8 mouse cellular contexts compared by ENCODE assay signal in the genomic region with DNA sequence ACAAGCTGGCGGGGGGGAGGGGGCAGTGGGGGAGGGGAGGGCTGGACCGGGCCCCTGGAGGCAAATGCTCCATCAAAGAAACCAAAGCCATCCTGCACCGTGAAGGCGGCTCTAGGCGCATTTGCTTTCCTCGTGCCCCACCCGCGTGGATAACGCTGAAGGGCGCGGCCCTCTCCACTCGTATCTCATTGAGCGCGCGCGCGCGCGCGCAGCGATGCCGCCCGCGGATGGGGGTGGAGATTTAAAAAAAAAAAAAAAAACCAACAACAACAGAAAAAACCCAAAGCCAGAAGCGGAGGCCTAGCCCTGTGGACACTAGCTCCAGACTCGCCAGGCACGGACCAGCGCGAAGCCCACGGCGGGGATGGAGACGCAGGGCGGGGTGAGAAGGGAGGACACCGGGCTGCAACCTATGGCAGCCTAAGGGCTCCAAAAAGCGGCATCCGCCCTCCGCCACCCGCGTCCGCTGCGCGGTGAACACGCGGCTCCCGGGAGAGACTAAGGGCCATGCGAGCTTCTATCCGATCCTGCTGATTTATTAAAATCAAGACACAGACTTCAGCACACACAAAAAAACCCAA. TPM values are rescaled to one million over a fixed set of nuclear protein-coding genes. Genes with fewer than 3 reads are reported as not detected.
DNase-seq lines count a peak whose midpoint lies in the region; ATAC-seq lines count a peak whose summit lies in the region.

No protein-coding gene starts in this region.

- H3K27me3 ChIP-seq in forebrain, embryonic 13.5 days, result no peaks in the 10 kb centered on the region
- no peaks in the 10 kb centered on the region for H3K27me3 ChIP-seq in hindbrain, embryonic 13.5 days

- H3K36me3 ChIP-seq in forebrain, embryonic 13.5 days (ENCODE audit: poor library complexity, severe bottlenecking), result peaks cover 32% of the 10 kb centered on the region
- peaks cover 4% of the 10 kb centered on the region for H3K36me3 ChIP-seq in hindbrain, embryonic 13.5 days

- DNase-seq in urinary bladder, postnatal 25 days (ENCODE audit: low spot score), result peak; percentile 6
- no peak for DNase-seq in urinary bladder, postnatal 10 days (ENCODE audit: low spot score)
- peak; percentile 46 to 65 for DNase-seq in left cerebral cortex, adult 8-10 months (ENCODE audit: low spot score in 2 of 2)
- DNase-seq in lung, postnatal 25 days (ENCODE audit: low spot score), result peak; percentile 6
- DNase-seq in right cerebral cortex, postnatal 36 days (ENCODE audit: low spot score in 2 of 2), result peak; percentile 49 to 52

- H3K4me2 ChIP-seq in forebrain, embryonic 13.5 days, result peak overlapping the region; percentile 85
- H3K4me2 ChIP-seq in hindbrain, embryonic 13.5 days, result peak overlapping the region; percentile 84

- H3K9me3 ChIP-seq in forebrain, embryonic 13.5 days (replicated peaks), result no peaks in the 10 kb centered on the region
- no peaks in the 10 kb centered on the region for H3K9me3 ChIP-seq in hindbrain, embryonic 13.5 days

- H3K27ac ChIP-seq in forebrain, embryonic 13.5 days, result peak overlapping the region; percentile 98
- H3K27ac ChIP-seq in hindbrain, embryonic 13.5 days, result peak overlapping the region; percentile 99

- ATAC-seq in forebrain, embryonic 13.5 days, result no peak
- no peak for ATAC-seq in hindbrain, embryonic 13.5 days (ENCODE audit: low FRiP score)
- ATAC-seq in megakaryocyte progenitor cell, adult 5-6 weeks (replicated peaks; ENCODE audit: poor library complexity), result no peak

- whole genome bisulfite sequencing in forebrain, embryonic 13.5 days, result 0% methylated on average over 47 of the region's 47 CpGs
- WGBS in hindbrain, embryonic 13.5 days, result under 1% methylated on average over 47 of the region's 47 CpGs

- H3K9ac ChIP-seq in forebrain, embryonic 13.5 days, result peak overlapping the region; percentile 100
- peak overlapping the region; percentile 100 for H3K9ac ChIP-seq in hindbrain, embryonic 13.5 days

- H3K4me1 ChIP-seq in forebrain, embryonic 13.5 days, result peaks cover 26% of the 10 kb centered on the region
- peaks cover 30% of the 10 kb centered on the region for H3K4me1 ChIP-seq in hindbrain, embryonic 13.5 days (replicated peaks)

- peak overlapping the region; percentile 100 for H3K4me3 ChIP-seq in forebrain, embryonic 13.5 days
- peak overlapping the region; percentile 100 for H3K4me3 ChIP-seq in hindbrain, embryonic 13.5 days

RNA-seq across cellular contexts. Expression of gene Sox11, which starts 3.1 kb away (rescaled TPM):
- 852 and 970 TPM in 2 replicates for polyA plus RNA-seq in forebrain, embryonic 13.5 days (2015; fragmentation: Nextera tagmentation; extraction: Ambion mirVana)
- 574 and 588 TPM in 2 replicates for polyA plus RNA-seq in hindbrain, embryonic 13.5 days (2015; fragmentation: Nextera tagmentation; extraction: Ambion mirVana)
- 10 to 100 TPM in 3 of 4 experiments, 1 to 10 TPM in 1; 9.5 to 11.8 (median 11.4) TPM for total RNA-seq in left cerebral cortex, adult 8-10 months (2022)
- total RNA-seq in megakaryocyte progenitor cell, adult 5-6 weeks (2015), result not detected in 2 replicates
- not detected in 2 replicates for total RNA-seq in megakaryocyte progenitor cell, adult 5-6 weeks (2017)

Comparison
In these comparisons a context has a peak if more than half of its experiments do, and no peak if none do; other contexts are left out.
1. RNA of gene Sox11, which starts 3.1 kb away (total RNA-seq): 9.5 to 11.8 TPM in left cerebral cortex, adult 8-10 months; not detected in megakaryocyte progenitor cell, adult 5-6 weeks; every median in the first group is over 10 times any median in the second.